Mouse (Mus musculus) stomach, embryonic 15.5 days (tissue): ENCODE measurements around the gene Psme2b. TPM values are rescaled to one million over a fixed set of nuclear protein-coding genes. Genes with fewer than 3 reads are reported as not detected.

Experiments
- ATAC-seq: fragments of 200-750 bp; cut with Nextera tagmentation; 2 replicates; pipeline ENCODE4 v1.8.0; 2017; ENCODE audit warnings: low read depth, moderate number of reproducible peaks, moderate TSS enrichment; ENCODE audit not compliant: insufficient read depth, low FRiP score
- H3K27ac ChIP-seq: fragments of 300-500 bp; sonication (generic); 2 replicates; pipeline ENCODE4 v1.5.1; 2015; ENCODE audit warnings: mild to moderate bottlenecking, inconsistent platforms
- H3K27me3 ChIP-seq: fragments of 300-500 bp; sonication (generic); replicated peaks from 2 replicates; pipeline ENCODE4 v1.6.1; 2015; ENCODE audit warnings: inconsistent platforms
- H3K36me3 ChIP-seq: fragments of 300-500 bp; sonication (generic); 2 replicates; pipeline ENCODE4 v1.6.1; 2015; ENCODE audit warnings: inconsistent platforms
- H3K4me1 ChIP-seq: fragments of 300-500 bp; sonication (generic); 2 replicates; pipeline ENCODE4 v1.6.1; 2015; ENCODE audit warnings: inconsistent platforms
- H3K4me2 ChIP-seq: fragments of 300-500 bp; sonication (generic); 2 replicates; pipeline ENCODE4 v1.6.1; 2015; ENCODE audit warnings: mild to moderate bottlenecking, inconsistent platforms
- H3K4me3 ChIP-seq: fragments of 300-500 bp; sonication (generic); replicated peaks from 2 replicates; pipeline ENCODE4 v1.5.1; 2015; ENCODE audit warnings: inconsistent platforms
- H3K9ac ChIP-seq: fragments of 300-500 bp; sonication (generic); 2 replicates; pipeline ENCODE4 v1.6.1; 2015; ENCODE audit warnings: inconsistent platforms
- H3K9me3 ChIP-seq: fragments of 300-500 bp; sonication (generic); 2 replicates; pipeline ENCODE4 v1.6.1; 2016; ENCODE audit warnings: inconsistent platforms
- WGBS: fragments of 180-500 bp; shearing (Covaris S2); methylation state at CpG from one replicate; pipeline ENCODE4 v1.1.7; 2015; 5-methylcytosine and 5-hydroxymethylcytosine counted together
- polyA plus RNA-seq: library from polyadenylated mRNA; unstranded; fragments of >200 nt; fragmentation: Nextera tagmentation; extraction: Ambion mirVana; gene quantifications from 2 replicates; pipeline ENCODE4 v1.2.1, GENCODE M21; 2015

Gene Psme2b
- polyA plus RNA-seq, 1 experiment from 2014 or later, result 14.5 TPM

- Histone ChIP-seq H3K9ac (no peak overlapping the region), H3K36me3 (no peaks in the 10 kb centered on the region), H3K4me3 (no peak overlapping the region), H3K4me1 (no peaks in the 10 kb centered on the region), H3K27me3 (no peaks in the 10 kb centered on the region), H3K9me3 (no peaks in the 10 kb centered on the region), H3K27ac (no peak overlapping the region), H3K4me2 (no peak overlapping the region)
- ATAC-seq, result no peak
- 67% methylated on average over 2 of the region's 2 CpGs for WGBS
Observed at GRCm38 (mm10) chr11:48898812-48899431, 47.1 kb downstream of the Psme2b start.

Other genes starting within 250 kb of the Psme2b start
- gene Rack1, start 145.9 kb downstream of the Psme2b start, polyA plus RNA-seq, result 732 and 736 TPM in 2 replicates
- 5.0 and 6.7 TPM in 2 replicates for gene Trim41, start 128.8 kb downstream of the Psme2b start, polyA plus RNA-seq
- gene Trim7, start 120.0 kb downstream of the Psme2b start, polyA plus RNA-seq, result 2.3 and 2.5 TPM in 2 replicates
- gene Gm12184, start 119.5 kb downstream of the Psme2b start, polyA plus RNA-seq, result 10.3 and 16.4 TPM in 2 replicates
- 12.8 and 14.3 TPM in 2 replicates for gene Irgm1, start 74.5 kb downstream of the Psme2b start, polyA plus RNA-seq
- gene Gm5431, start 44.0 kb downstream of the Psme2b start, polyA plus RNA-seq, result 0.24 and 0.37 TPM in 2 replicates
- gene Olfr56, start 32.7 kb upstream of the Psme2b start, polyA plus RNA-seq, result not detected in 2 replicates
- gene 9930111J21Rik1, start 33.2 kb upstream of the Psme2b start, polyA plus RNA-seq, result 0.70 and 0.77 TPM in 2 replicates
- 0.03 TPM in 1 of 2 replicates, not detected in the other for gene Gm12185, start 46.0 kb upstream of the Psme2b start, polyA plus RNA-seq
- gene Tgtp1, start 48.0 kb upstream of the Psme2b start, polyA plus RNA-seq, result 1.3 and 2.0 TPM in 2 replicates
- gene 9930111J21Rik2, start 105.1 kb upstream of the Psme2b start, polyA plus RNA-seq, result 0.96 and 0.98 TPM in 2 replicates
- 0.14 and 1.1 TPM in 2 replicates for gene Tgtp2, start 118.0 kb upstream of the Psme2b start, polyA plus RNA-seq
- 2.0 and 2.3 TPM in 2 replicates for gene Ifi47, start 130.4 kb upstream of the Psme2b start, polyA plus RNA-seq
- 0.14 TPM in 1 of 2 replicates, not detected in the other for gene Olfr1396, start 168.7 kb upstream of the Psme2b start, polyA plus RNA-seq
- gene Olfr1395, start 196.1 kb upstream of the Psme2b start, polyA plus RNA-seq, result not detected in 2 replicates
- gene Olfr1394, start 208.2 kb upstream of the Psme2b start, polyA plus RNA-seq, result not detected in 2 replicates
- 1.7 and 2.5 TPM in 2 replicates for gene Btnl9, start 241.0 kb upstream of the Psme2b start, polyA plus RNA-seq